Mouse (Mus musculus): ENCODE measurements at regions not wholly inside any gene's neighbourhood (a gene's known extent, or its start where the extent isn't known, plus 50 kb on each side); places are given as distances from the start of the nearest gene placed in this dataset.

- DNase-seq (ENCODE audit: low read depth, low spot score) = no peak
- Histone ChIP-seq H3K79me2 (ENCODE audit: control insufficient read depth, insufficient read depth, low read length, poor library complexity) (no peaks in the 10 kb centered on the region), H3K27ac (ENCODE audit: control insufficient read depth, low read depth, low read length) (no peak overlapping the region), H3K36me3 (ENCODE audit: control insufficient read depth in 1 of 2, insufficient read depth in 2 of 2, low read length in 2 of 2) (no peaks in the 10 kb centered on the region), H3K27me3 (ENCODE audit: control insufficient read depth in 1 of 2, insufficient read depth in 2 of 2, low read length in 2 of 2) (no peaks in the 10 kb centered on the region), H3K4me3 (ENCODE audit: control insufficient read depth in 1 of 2, insufficient read depth in 1 of 2, low read depth in 2 of 2, low read length in 2 of 2) (no peak overlapping the region), H3K4me1 (ENCODE audit: control insufficient read depth in 1 of 2, insufficient read depth in 2 of 2, low read length in 2 of 2) (no peaks in the 10 kb centered on the region), H3K9me3 (replicated peaks; ENCODE audit: insufficient read depth, low read length) (no peaks in the 10 kb centered on the region), H3K9ac (ENCODE audit: control insufficient read depth, low read depth, low read length, poor library complexity, severe bottlenecking) (no peak overlapping the region)
- TF ChIP-seq TCF12 (IDR thresholded peaks at IDR 0.05; ENCODE audit: low read depth, low read length) (no peak), MYC (IDR thresholded peaks at IDR 0.05; ENCODE audit: low read depth, low read length) (no peak), POLR2A (IDR thresholded peaks at IDR 0.05; ENCODE audit: control insufficient read depth in 1 of 2, insufficient read depth in 1 of 2, low read depth in 1 of 2, low read length in 2 of 2, poor library complexity in 1 of 2) (no peak), MAX (IDR thresholded peaks at IDR 0.05; ENCODE audit: low read length) (no peak), EP300 (IDR thresholded peaks at IDR 0.05; ENCODE audit: low read depth in 1 of 2, low read length in 2 of 2) (no peak), USF1 (IDR thresholded peaks at IDR 0.05; ENCODE audit: low read depth, low read length) (no peak), MXI1 (IDR thresholded peaks at IDR 0.05; ENCODE audit: low read depth, low read length) (no peak), TAL1 (IDR thresholded peaks at IDR 0.05; ENCODE audit: low read length) (no peak), ZC3H11A (IDR thresholded peaks at IDR 0.05; ENCODE audit: low read depth, low read length) (no peak), ELF1 (IDR thresholded peaks at IDR 0.05; ENCODE audit: low read depth, low read length) (no peak), ZKSCAN1 (IDR thresholded peaks at IDR 0.05; ENCODE audit: low read depth, low read length) (no peak), MEF2A (IDR thresholded peaks at IDR 0.05; ENCODE audit: extremely low read depth, insufficient replicate concordance, low read depth, low read length, poor library complexity, severe bottlenecking) (no peak), JUND (IDR thresholded peaks at IDR 0.05; ENCODE audit: low read depth, low read length) (no peak)
Measured at GRCm38 (mm10) chr1:164735646-164736045, 60.8 kb upstream of the Dpt start.

- H3K79me2 ChIP-seq (ENCODE audit: control insufficient read depth, insufficient read depth, low read length, poor library complexity) = no peaks in the 10 kb centered on the region
- no peak overlapping the region for H3K27ac ChIP-seq (ENCODE audit: control insufficient read depth, low read depth, low read length)
- H3K27me3 ChIP-seq (ENCODE audit: control insufficient read depth in 1 of 2, insufficient read depth in 2 of 2, low read length in 2 of 2) = no peaks in the 10 kb centered on the region
- TF ChIP-seq ZKSCAN1 (IDR thresholded peaks at IDR 0.05; ENCODE audit: low read depth, low read length) = no peak
- no peak for TF ChIP-seq SMC3 (IDR thresholded peaks at IDR 0.05; ENCODE audit: low read depth, low read length)
- no peak for TF ChIP-seq GABPA (IDR thresholded peaks at IDR 0.05; ENCODE audit: low read depth, low read length)
- TF ChIP-seq POLR2AphosphoS2 (IDR thresholded peaks at IDR 0.05; ENCODE audit: low read length) = no peak
- no peak for TF ChIP-seq MAX (IDR thresholded peaks at IDR 0.05; ENCODE audit: low read length)
- no peaks in the 10 kb centered on the region for H3K36me3 ChIP-seq (ENCODE audit: control insufficient read depth in 1 of 2, insufficient read depth in 2 of 2, low read length in 2 of 2)
- H3K4me3 ChIP-seq (ENCODE audit: control insufficient read depth in 1 of 2, insufficient read depth in 1 of 2, low read depth in 2 of 2, low read length in 2 of 2) = no peak overlapping the region
- H3K9ac ChIP-seq (ENCODE audit: control insufficient read depth, low read depth, low read length, poor library complexity, severe bottlenecking) = no peak overlapping the region
- H3K4me1 ChIP-seq (ENCODE audit: control insufficient read depth in 1 of 2, insufficient read depth in 2 of 2, low read length in 2 of 2) = no peaks in the 10 kb centered on the region
- no peaks in the 10 kb centered on the region for H3K9me3 ChIP-seq (replicated peaks; ENCODE audit: insufficient read depth, low read length)
- no peak for DNase-seq (ENCODE audit: low read depth, low spot score)
Measured at GRCm38 (mm10) chr1:164733741-164734140, 62.7 kb upstream of the Dpt start.

- no peak for TF ChIP-seq MEF2A (IDR thresholded peaks at IDR 0.05; ENCODE audit: extremely low read depth, insufficient replicate concordance, low read depth, low read length, poor library complexity, severe bottlenecking)
- TF ChIP-seq RAD21 (IDR thresholded peaks at IDR 0.05; ENCODE audit: low read depth, low read length) = no peak
- TF ChIP-seq ZMIZ1 (IDR thresholded peaks at IDR 0.05; ENCODE audit: low read depth, low read length) = no peak
- TF ChIP-seq TAL1 (IDR thresholded peaks at IDR 0.05; ENCODE audit: low read length) = no peak
- TF ChIP-seq MAZ (IDR thresholded peaks at IDR 0.05; ENCODE audit: low read depth, low read length) = no peak
- TF ChIP-seq ZNF384 (IDR thresholded peaks at IDR 0.05; ENCODE audit: low read depth, low read length) = no peak
- no peak for TF ChIP-seq POLR2AphosphoS5 (IDR thresholded peaks at IDR 0.05; ENCODE audit: borderline replicate concordance, low read depth, low read length)
- H3K36me3 ChIP-seq (ENCODE audit: control insufficient read depth in 1 of 2, insufficient read depth in 2 of 2, low read length in 2 of 2) = no peaks in the 10 kb centered on the region
- no peak for DNase-seq (ENCODE audit: low read depth, low spot score)
Measured at GRCm38 (mm10) chr1:164722054-164722453, 74.4 kb upstream of the Dpt start.

More at GRCm38 (mm10) chr1:164722054-164722453, 74.4 kb upstream of the Dpt start:
- H3K4me3 ChIP-seq (ENCODE audit: control insufficient read depth in 1 of 2, insufficient read depth in 1 of 2, low read depth in 2 of 2, low read length in 2 of 2) = no peak overlapping the region
- H3K9me3 ChIP-seq (replicated peaks; ENCODE audit: insufficient read depth, low read length) = no peaks in the 10 kb centered on the region
- no peaks in the 10 kb centered on the region for H3K79me2 ChIP-seq (ENCODE audit: control insufficient read depth, insufficient read depth, low read length, poor library complexity)
- no peaks in the 10 kb centered on the region for H3K27me3 ChIP-seq (ENCODE audit: control insufficient read depth in 1 of 2, insufficient read depth in 2 of 2, low read length in 2 of 2)
- H3K27ac ChIP-seq (ENCODE audit: control insufficient read depth, low read depth, low read length) = no peak overlapping the region
- no peak overlapping the region for H3K9ac ChIP-seq (ENCODE audit: control insufficient read depth, low read depth, low read length, poor library complexity, severe bottlenecking)
- no peaks in the 10 kb centered on the region for H3K4me1 ChIP-seq (ENCODE audit: control insufficient read depth in 1 of 2, insufficient read depth in 2 of 2, low read length in 2 of 2)

Data from MEL (cell line).